Mouse (Mus musculus): ENCODE data around the gene Stk4.

DNA sequence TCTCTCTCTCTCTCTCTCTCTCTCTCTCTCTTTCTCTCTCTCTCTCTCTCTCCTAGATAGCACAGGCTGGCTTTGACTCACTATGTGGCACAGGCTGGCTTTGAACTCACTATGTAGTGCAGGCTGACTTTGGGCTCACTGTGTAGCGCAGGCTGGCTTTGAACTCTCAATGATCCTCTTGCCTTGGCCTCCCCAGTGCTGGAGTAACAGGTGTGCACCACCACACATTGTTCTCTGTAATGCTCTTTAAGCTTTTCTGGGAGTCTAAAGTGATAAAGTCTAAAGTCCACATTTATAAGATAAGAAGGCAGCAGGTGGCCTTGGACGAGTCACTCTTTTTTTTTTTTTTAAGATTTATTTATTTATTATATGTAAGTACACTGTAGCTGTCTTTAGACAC lies 28.6 kb upstream of the Stk4 start:
- TF ChIP-seq CTCF (IDR thresholded peaks at IDR 0.05; ENCODE audit: insufficient read depth, low read depth, low read length): no peak
- no peak for TF ChIP-seq POLR2A (IDR thresholded peaks at IDR 0.05; ENCODE audit: insufficient read depth, low read depth, low read length)

All from olfactory bulb, adult 2 months (tissue).